Mouse (Mus musculus) kidney, adult 2 months (tissue): ENCODE results near the gene Mtrf1. TPM values are rescaled to one million over a fixed set of nuclear protein-coding genes. Genes with fewer than 3 reads are reported as not detected.
A peak's percentile ranks its signal among the peaks of the same experiment; 100 is the strongest.

ENCODE experiments used
- DNase-seq: peaks from one replicate; pipeline ENCODE4 v3.0.0; 2021
- H3K27ac ChIP-seq: fragments of 200-500 bp; 2 replicates; pipeline ENCODE4 v1.5.1; 2012; ENCODE audit warnings: low read depth, low read length, control low read depth, inconsistent platforms; ENCODE audit not compliant: insufficient read depth
- H3K27me3 ChIP-seq: fragments of 200-500 bp; replicated peaks from 2 replicates; pipeline ENCODE4 v1.6.1; 2012; ENCODE audit warnings: mild to moderate bottlenecking, moderate library complexity, low read length, inconsistent platforms; ENCODE audit not compliant: control insufficient read depth, insufficient read depth
- H3K36me3 ChIP-seq: fragments of 200-500 bp; 2 replicates; pipeline ENCODE4 v1.6.1; 2012; ENCODE audit warnings: mild to moderate bottlenecking, moderate library complexity, low read length, inconsistent platforms; ENCODE audit not compliant: control insufficient read depth, insufficient read depth
- H3K4me1 ChIP-seq: fragments of 200-500 bp; 2 replicates; pipeline ENCODE4 v1.6.1; 2011; ENCODE audit warnings: low read length; ENCODE audit not compliant: control insufficient read depth, insufficient read depth
- H3K4me3 ChIP-seq: fragments of 200-500 bp; 2 replicates; pipeline ENCODE4 v1.5.1; 2011; ENCODE audit warnings: mild to moderate bottlenecking, low read depth, low read length, control low read depth; ENCODE audit not compliant: insufficient read depth
- CTCF ChIP-seq: fragments of 200-500 bp; conservative IDR thresholded peaks from 2 replicates; pipeline ENCODE4 v1.5.1; 2011; ENCODE audit warnings: low read depth, mild to moderate bottlenecking, control low read depth, low read length, moderate library complexity, mixed read lengths; ENCODE audit not compliant: insufficient read depth, insufficient read length
- POLR2A ChIP-seq: fragments of 200-500 bp; IDR thresholded peaks from one replicate; pipeline ENCODE4 v1.6.1; 2011; ENCODE audit warnings: low read depth, low read length, control low read depth
- WGBS: fragments of 180-500 bp; shearing (Covaris S2); methylation state at CpG from one replicate; pipeline ENCODE4 v1.1.7; 2018; 5-methylcytosine and 5-hydroxymethylcytosine counted together
- polyA plus RNA-seq: library from polyadenylated mRNA; depleted of rRNA; stranded (reverse); fragments of >200 nt; gene quantifications from 2 replicates; pipeline ENCODE4 v1.2.3, GENCODE M21; 2012; rRNA removed

Mtrf1 gene
- polyA plus RNA-seq, 1 experiment: 4.7 TPM

GRCm38 (mm10) chr14:79460401-79460800 lies 62.8 kb downstream of the Mtrf1 start:
- 86% methylated on average over 1 of the region's 1 CpGs for WGBS
- TF ChIP-seq CTCF (no peak), POLR2A (no peak)
- H3K27ac ChIP-seq: no peak overlapping the region
- H3K36me3 ChIP-seq: peaks cover 5% of the 10 kb centered on the region
- H3K27me3 ChIP-seq: no peaks in the 10 kb centered on the region
- no peak overlapping the region for H3K4me3 ChIP-seq
- DNase-seq: no peak
- no peaks in the 10 kb centered on the region for H3K4me1 ChIP-seq

- WGBS: 91% methylated on average over 4 of the region's 4 CpGs
- no peaks in the 10 kb centered on the region for H3K4me1 ChIP-seq
- no peak overlapping the region for H3K4me3 ChIP-seq
- no peak overlapping the region for H3K27ac ChIP-seq
- no peak for TF ChIP-seq CTCF
- no peak for TF ChIP-seq POLR2A
- peaks cover 5% of the 10 kb centered on the region for H3K36me3 ChIP-seq
- DNase-seq: no peak
- H3K27me3 ChIP-seq: no peaks in the 10 kb centered on the region
Observed at GRCm38 (mm10) chr14:79460988-79461387, 63.4 kb downstream of the Mtrf1 start.

- WGBS: 94% methylated on average over 1 of the region's 1 CpGs
- H3K36me3 ChIP-seq: peaks cover 5% of the 10 kb centered on the region
- no peak overlapping the region for H3K27ac ChIP-seq
- no peak for TF ChIP-seq CTCF
- no peak for TF ChIP-seq POLR2A
- H3K4me3 ChIP-seq: no peak overlapping the region
- H3K27me3 ChIP-seq: no peaks in the 10 kb centered on the region
- H3K4me1 ChIP-seq: no peaks in the 10 kb centered on the region
- DNase-seq: no peak
Observed at GRCm38 (mm10) chr14:79465623-79466022, 68.1 kb downstream of the Mtrf1 start.

- H3K27ac ChIP-seq: no peak overlapping the region
- no peak for TF ChIP-seq POLR2A
- TF ChIP-seq CTCF: peak; percentile 75
- DNase-seq: peak; percentile 70
- 14% methylated on average over 3 of the region's 3 CpGs for WGBS
- H3K4me3 ChIP-seq: no peak overlapping the region
- H3K27me3 ChIP-seq: no peaks in the 10 kb centered on the region
- H3K36me3 ChIP-seq: peaks cover 7% of the 10 kb centered on the region
- no peaks in the 10 kb centered on the region for H3K4me1 ChIP-seq
Observed at GRCm38 (mm10) chr14:79467621-79468020, 70.0 kb downstream of the Mtrf1 start.

Other genes with a start within 250 kb of the Mtrf1 start
- gene Zfp957, start 150.4 kb upstream of the Mtrf1 start, polyA plus RNA-seq: not detected in 2 replicates
- 91.9 and 108 TPM in 2 replicates for gene Rgcc, start 96.1 kb upstream of the Mtrf1 start, polyA plus RNA-seq
- gene Naa16, start 7.0 kb upstream of the Mtrf1 start, polyA plus RNA-seq: 1.5 and 3.1 TPM in 2 replicates
- gene Kbtbd7, start 28.7 kb downstream of the Mtrf1 start, polyA plus RNA-seq: 4.5 and 5.0 TPM in 2 replicates
- gene Kbtbd6, start 54.1 kb downstream of the Mtrf1 start, polyA plus RNA-seq: 0.14 and 0.15 TPM in 2 replicates
- gene Elf1, start 83.4 kb downstream of the Mtrf1 start, polyA plus RNA-seq: 15.3 and 15.4 TPM in 2 replicates
- 4.7 and 5.0 TPM in 2 replicates for gene Wbp4, start 83.7 kb downstream of the Mtrf1 start, polyA plus RNA-seq
- gene Sugt1, start 189.9 kb downstream of the Mtrf1 start, polyA plus RNA-seq: 6.8 and 10.6 TPM in 2 replicates